Mouse (Mus musculus): ENCODE measurements at regions not wholly inside any gene's neighbourhood (a gene's known extent, or its start where the extent isn't known, plus 50 kb on each side); places are given as distances from the start of the nearest gene placed in this dataset.
A peak's percentile ranks its signal among the peaks of the same experiment; 100 is the strongest.
"Not testable (repeated sequence)": the region's sequence is repeated elsewhere in the genome, so short reads cannot be mapped to it uniquely, and the experiment has no call there.

DNA sequence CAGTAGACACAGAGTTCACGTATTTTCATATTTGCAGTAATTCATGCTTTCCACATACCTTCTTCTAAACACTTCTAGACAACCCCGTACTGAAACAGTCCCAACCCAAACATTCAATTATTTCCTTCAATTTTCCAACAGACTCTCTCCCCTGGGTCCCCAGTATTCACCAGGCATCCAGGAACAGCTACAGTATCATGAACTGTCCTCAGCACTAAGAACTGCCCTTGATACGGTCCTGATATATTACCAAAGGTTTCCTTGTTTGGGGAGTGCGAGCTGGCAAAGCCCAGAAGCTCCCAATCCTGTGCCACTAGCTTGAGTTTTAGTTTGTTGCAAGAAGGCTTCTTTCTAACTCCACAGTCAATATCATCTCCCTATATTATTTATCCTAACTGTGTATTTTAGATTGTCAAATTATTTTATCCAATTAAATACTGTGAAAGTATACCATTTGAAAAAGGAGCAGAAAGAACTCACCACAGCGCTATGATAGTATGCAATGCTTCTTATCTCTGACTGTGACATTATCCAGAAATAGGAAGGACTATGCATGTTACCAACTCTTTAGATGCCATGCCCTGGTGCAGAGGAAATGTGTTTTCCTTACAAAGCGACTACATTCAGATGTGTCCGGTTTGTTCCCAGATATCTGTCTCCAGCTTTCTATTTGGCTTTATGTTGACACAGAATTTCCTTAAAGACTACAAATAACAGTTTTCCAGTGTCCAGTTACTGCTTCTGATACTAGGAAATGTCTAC, 754.6 kb upstream of the Intu start:
- no peak for DNase-seq (ENCODE audit: low read depth, low spot score)

DNA sequence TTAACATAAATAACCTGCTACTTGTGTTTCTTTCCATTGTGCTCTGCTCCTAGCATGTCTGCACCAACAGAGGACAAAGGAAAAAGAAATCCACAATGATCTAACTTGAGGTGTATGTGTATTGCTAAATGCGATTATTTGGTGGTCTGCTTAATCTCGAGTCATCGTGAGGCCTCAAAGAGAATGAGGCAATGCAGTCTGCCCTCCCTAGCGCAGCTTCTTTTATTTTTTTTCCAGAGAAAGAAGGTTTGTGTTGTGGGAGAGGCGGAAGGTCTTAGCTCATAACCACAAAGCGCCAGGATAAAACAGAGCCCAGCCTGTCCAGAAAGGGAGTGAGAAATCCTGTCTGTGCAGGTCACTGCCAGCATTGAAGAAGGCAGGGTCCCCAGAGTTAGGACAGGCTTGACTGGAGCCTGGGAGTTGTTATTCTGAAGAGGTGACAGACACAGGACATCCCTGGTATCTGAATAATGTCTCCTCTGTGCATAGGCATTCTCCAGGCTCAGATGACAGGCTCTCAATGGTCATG, 751.3 kb upstream of the Intu start:
- no peak for DNase-seq (ENCODE audit: low read depth, low spot score)

DNA sequence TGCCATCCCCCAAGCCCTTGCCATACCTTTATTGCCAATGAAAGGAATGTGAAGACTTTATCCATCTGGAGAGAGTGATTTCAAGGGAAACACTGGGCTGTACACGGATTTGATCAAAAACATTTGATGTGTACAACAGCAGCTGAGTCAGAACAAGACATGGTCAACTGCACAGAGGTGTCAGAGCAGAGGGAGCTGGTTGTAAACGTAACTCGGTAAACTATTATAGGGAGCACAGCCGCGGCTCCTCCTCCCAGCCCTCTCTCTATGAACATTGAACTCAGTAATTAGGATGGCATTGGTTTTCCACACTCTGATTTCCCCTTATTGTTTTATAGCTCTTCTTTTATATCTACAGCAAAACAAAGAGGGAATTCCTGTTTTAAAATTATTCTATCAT, 750.8 kb upstream of the Intu start:
- DNase-seq (ENCODE audit: low read depth, low spot score): no peak

DNA sequence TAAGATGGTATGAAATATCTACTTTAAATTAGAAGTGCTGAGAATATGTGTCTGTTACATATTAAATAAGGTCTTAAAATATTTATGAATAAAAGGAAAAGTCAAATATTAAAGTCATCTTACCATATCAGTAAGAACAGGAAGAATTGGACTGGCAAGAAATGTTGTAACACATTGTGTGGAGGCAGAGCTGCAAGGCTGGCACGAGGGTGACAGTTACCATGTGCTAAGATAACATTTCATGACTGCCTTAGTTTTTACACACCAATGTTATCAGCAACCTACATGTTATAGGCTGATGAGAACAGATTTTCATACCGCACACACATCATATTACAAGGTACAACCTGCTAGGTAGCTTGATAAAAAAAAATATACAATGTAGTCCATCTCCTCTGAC, 746.2 kb upstream of the Intu start:
- no peak for DNase-seq (ENCODE audit: low read depth, low spot score)

DNA sequence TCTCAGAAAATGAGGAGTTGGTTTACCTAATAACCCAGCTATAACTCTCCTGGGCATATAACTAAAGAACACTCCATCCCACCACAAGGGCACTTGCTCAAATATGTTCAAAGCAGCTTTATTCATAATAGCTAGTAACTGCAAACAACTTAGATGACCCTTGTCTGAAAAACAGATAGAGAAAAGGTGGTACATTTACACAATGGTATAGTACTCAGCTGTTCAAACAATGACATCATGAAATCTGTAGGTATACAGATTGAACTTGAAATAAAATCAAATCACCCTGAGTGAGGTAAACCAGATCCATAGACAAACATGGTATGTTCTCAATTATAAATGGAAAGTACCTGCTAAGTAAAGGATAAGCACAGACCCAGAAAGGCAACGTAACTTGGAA, 721.5 kb upstream of the Intu start:
- no peak for DNase-seq (ENCODE audit: low read depth, low spot score)

DNA sequence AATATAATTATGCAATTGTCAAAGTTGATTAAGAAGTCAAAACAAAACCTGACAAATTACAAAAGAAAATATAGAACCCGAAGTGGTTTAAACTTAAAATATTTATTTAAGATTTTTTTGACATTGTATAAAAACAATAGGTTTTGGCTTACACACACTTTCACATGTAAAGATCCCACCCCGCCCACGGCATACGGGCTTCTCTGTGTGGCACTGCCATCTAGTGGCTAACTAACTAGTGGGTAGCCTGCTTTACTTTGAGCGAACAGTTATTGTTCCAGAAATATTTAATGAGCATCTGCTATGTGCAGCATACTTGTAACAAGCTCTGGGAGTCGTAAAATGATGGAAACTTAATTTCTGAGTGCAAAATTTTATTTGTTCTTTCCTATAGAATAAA, 716.3 kb upstream of the Intu start:
- peak; percentile 12 for DNase-seq (ENCODE audit: low read depth, low spot score)

DNA sequence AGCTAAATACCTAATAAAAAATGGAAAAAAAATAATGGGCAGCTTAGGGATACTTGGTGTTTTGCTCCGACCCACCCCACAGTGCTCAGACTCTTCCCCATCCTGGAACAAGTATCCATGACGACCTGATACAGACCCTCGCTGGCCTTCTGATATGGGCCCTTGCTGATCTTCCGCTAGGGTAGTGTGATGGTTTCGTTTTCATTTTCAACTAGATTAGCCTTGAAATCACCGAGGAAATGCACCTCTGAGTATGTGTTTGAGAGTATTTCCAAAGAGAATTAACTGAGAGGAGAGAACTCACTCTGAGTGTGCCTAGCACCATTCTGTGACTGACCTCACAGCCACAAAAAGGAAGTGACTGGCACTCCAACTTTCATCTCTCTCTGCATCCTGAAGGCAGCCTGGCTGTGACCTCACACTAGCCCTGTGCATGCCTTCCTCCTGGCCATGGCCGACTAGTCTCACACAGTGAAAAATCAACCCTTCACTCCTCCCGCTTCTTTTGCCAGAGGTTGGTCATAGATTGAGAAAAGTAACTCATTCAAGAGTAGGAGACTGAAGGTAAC, 700.5 kb upstream of the Intu start:
- DNase-seq (ENCODE audit: low read depth, low spot score): no peak

DNA sequence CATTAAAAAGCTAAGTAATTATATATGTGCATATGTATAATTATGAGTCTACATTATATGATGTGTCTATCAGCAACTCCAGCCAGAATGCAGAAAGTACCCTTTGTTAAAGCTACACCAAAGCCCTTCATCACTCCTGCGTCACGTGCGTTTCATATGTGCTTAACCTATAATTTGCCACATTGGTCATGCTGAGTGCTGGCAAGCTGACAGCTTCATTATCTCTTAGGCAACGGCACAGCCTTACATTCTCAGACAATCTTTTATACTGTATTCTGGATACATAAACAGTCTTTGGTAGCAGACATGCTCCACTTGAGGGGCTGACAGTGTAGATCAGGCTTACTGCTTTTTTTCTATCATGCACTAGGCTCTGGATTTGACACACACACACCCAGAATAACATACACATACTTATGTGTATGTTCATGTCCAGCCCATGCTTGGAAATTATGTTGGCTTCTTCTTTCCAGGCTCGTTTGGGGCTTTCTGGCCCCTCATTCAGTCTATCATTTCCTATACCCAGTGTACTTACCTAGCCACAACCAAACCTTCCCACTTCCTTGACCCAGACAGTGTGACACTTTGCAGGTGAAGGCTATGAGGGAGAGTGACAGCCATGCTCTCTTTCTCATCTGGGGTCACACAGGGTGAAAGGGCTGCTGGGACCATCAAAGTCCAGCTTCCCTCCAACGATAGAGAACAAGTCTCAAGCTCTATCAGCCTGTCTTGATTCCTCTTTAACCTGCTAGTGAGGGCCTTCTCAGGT, 692.5 kb upstream of the Intu start:
- no peak for DNase-seq (ENCODE audit: low read depth, low spot score)

DNA sequence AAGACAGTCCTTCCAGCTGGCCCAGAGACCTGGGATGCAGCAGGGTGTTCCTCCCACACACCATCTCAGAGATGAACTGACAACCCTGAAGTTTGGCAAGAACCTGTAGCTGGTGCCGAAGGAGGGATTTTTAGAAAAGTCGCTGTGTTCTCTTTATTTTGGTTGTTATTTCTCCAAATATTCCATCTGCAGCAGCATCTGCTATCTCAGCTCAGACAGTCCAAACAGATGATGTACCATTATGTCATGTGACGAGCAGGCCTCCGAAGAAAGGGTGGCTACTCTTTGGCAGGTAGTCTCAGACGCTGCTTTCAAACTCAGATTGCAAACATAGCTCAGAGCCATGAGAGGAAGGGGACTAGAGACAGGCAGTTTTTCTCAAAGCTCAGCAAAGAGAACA, 690.1 kb upstream of the Intu start:
- peak; percentile 18 for DNase-seq (ENCODE audit: low read depth, low spot score)

DNA sequence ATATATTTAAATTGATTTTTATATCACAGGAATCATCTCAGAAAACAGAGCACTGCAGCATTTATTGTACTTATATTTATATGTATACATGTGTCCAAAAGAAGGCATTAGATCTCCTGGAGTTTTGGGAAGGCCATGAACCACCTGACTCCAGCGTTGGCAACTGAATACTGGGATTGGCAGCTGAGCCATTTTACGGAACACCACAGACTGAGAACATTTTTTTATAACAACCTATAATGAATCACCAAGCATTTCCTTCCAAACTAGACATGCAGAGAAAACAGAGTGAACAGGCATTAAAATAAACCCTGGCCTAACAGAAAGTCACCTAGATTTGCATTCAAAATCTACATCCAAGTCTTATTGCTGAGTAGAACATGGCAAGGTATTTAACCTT, 686.0 kb upstream of the Intu start:
- DNase-seq (ENCODE audit: low read depth, low spot score): no peak

DNA sequence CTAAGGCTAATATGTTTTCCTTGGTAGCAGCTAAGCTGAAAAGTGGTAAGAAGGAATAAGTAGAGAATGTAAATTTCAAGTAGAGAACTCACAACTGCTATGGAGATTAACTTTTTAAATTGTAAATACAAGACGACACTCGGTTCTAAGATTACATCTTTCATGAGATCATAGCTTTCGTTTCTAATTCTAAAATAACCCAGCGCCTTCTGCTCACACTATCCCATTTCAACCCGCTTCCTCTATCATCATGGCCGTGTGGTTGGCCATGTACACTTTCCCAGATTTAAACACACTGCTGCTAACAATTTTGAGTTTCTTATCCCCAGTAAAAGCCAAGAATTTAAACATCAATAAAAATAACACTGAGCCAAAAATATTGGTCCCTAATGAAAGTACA, 682.3 kb upstream of the Intu start:
- DNase-seq (ENCODE audit: low read depth, low spot score): no peak

DNA sequence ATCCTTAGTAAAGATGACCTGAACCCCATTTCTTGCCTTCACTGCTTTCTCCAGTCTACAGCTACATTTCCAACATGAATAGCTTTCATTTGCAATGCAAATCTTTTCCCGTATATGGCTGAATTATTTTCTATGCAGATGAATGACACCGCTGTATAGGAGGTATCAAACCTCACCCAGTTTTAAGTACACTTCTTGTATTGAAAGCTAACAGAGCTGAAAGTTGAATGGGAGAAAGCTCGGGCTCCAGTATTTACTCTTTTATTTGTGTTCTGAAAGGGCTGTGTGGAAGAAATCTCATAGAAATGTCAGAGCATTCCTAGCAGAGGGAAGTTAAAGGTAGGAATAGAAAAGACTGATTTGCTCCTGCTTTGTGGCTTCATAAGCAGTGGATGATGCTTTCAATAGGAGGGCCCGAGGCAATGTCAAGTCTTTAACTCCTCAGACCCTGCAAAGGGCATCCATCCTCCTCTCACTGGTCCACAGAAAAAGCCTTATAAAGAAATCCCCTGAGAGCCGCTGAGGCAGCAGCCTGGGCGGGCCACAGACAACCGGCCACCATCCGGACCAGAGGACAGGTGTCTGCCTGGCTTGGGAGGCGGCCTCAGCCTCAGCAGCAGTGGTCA, 673.8 kb upstream of the Intu start:
- no peak for DNase-seq (ENCODE audit: low read depth, low spot score)

DNA sequence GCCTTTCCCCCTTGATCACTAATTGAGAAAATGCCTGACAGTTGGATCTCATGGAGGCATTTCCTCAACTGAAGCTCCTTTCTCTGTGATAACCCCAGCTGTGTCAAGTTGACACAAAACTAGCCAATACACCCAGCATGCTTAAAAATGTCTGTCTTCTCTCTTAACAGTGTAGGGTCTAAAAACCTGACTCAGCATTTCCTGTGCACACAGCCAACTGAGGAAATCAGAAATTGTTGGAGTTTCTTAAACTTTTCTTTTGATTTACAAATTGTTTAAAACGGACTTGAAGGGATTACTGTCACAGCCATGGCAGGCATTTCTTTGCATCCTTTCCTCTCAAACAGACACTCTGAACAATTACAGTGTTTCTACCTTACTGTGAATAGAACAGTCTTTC, 655.0 kb upstream of the Intu start:
- not testable (repeated sequence) for DNase-seq (ENCODE audit: low read depth, low spot score)

DNA sequence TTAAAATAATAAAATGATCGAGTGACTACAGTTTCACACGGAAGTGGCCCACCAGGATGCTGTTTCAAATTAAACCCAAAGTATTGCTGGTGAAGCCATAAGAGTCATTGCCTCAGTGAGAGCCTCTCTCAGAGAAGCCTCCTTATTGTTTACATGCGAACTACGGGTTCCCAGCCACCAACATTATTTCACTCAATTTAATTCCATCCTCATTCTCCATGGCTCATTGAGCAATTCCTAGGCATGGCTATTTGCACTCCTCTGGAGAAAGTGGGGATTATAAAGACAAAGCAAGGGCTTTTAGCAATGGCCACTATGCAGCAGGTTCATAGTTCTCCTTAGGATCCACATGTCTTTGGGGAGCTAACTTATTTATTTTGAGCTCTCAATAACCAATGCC, 646.7 kb upstream of the Intu start:
- no peak for DNase-seq (ENCODE audit: low read depth, low spot score)

DNA sequence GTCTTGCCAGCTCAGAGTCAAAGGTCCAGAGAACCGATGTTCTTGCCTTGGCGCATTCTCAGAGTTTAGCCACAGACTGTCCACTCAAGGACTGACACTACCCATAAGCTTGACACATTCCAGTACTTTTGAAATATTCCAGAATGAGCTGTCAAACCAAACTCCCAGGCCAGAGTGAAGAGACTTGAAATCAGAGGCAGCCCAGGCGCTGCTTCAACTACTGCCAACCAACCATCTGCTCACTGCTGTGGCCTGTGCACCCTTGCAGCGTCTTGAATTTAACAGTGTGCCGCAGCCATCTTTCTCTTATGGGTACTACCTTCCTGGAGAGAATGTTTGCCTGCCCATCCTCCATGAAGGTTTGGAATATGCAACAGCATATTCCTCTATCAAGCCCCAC, 642.7 kb upstream of the Intu start:
- no peak for DNase-seq (ENCODE audit: low read depth, low spot score)

DNA sequence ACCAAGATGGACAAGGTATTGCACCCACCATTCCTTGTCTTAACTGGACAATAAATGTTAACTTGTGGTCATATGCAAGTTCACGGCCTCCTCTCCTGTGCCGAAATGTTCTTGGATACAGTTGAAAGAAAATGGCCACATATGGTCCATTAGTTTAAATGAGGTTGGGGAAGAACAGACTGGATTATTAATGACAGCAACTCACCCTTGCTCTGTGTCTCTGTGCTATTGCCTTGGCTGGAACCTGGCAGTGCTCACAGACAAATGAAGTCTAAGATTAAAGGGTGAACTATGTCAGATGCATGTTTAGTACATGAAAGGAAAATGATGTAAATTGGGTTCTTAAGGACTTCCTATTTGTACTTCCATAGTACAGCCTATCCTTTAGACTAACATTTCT, 641.9 kb upstream of the Intu start:
- no peak for DNase-seq (ENCODE audit: low read depth, low spot score)

DNA sequence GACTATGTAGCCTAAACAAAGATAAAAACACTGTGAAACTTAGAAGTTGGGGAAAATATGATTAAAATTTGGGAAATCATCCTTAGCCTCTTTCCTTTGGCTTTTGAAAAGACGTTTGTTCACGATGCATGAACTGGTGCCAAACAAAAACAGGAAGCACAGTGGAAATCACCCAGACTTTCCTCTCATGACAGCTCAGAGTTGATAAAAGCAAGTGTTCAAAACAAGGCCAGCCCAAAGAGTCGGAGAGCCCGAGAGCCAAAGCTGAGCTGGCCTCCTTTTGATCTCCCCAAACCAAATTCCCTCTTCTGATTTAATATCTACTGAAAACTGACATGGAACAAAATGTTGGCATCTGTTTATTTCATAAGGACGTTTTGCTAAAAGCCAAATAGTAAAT, 632.1 kb upstream of the Intu start:
- DNase-seq (ENCODE audit: low read depth, low spot score): peak; percentile 23

DNA sequence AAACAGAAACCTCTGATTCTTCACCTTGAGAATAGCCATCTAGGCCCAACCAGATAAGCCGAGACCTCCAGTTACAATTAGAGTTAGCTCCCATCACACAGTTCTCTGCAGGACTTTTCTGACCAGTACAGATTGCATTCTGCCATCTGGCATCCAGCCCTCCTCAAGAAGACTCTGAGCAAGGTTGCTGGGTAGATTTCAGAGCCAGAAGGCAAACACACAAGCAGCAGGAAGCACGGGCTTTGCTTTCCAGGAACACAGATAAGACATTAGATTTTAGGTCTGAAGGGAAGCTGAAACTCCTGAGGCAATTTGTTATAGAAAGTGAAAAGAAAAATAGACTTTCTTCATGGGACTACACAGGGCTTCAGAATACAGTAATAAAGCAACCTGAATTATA, 630.9 kb upstream of the Intu start:
- peak; percentile 1 for DNase-seq (ENCODE audit: low read depth, low spot score)

DNA sequence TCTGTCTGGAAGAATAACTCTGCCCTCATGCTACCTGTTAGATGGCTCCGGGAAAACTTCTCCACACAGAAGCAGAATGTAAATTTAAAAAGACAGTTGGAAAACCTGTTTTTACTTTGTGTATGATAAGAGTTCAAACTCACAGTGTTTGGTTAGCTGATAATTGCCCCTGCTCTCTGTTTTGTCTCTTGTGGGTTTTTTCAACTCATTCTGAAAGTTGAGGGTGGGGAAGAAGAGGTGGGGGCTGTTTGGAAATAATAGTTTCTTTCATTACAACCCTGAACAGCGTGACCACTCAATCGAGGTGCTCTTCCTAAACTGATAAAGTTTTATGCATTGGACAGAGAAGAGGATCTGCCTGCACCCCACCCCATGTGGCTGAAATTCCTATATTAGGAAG, 626.7 kb upstream of the Intu start:
- no peak for DNase-seq (ENCODE audit: low read depth, low spot score)

DNA sequence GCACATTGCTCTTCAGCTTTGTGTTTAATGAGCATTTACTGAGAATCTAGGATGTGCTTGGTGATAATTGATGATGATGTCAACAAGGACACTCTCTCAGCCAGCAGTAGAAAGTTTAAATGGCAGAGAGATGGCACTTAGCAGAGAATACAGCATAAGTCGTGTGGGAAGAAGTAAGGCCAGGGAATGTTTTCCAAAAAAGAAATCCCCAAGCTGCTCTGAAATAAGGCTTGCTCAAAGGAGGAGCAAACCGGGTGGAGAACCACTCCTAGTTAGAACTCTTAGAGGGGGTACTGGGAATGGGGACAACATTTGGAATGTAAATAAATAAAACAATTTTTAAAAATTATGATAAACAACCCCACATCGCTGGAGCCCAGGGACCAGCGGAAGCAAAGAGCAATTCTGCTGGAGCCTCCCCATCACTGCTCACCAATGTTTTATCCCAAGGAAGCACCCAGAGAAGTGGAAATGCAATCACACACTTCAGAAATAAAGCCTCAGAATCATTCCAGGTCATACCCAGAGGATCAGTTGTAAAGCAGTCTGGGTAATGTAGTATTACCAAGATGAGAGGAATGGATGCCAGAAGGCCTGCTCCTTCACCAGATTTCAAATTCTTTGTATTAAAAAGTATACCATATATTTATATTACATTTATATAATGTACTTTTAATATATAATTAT, 622.3 kb upstream of the Intu start:
- no peak for DNase-seq (ENCODE audit: low read depth, low spot score)

DNA sequence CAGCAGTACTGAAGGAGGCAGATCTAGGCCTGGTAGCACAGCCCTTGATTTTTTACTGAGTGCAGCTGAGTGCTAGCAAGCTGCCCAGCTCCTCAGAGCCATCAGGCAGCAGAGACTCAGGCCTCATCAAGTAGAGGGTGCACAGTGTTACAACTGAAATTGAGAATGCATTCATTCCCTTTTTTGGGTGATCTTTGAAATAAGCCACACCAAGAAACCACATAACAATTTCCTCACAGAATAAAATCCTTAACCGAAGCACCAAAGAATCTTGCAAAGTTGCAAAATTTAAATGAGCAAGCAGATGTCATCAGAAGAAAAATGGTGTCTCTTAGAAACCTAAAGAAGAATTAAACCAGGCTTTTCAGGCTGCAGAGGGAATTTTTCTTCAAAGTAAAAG, 621.4 kb upstream of the Intu start:
- no peak for DNase-seq (ENCODE audit: low read depth, low spot score)

DNA sequence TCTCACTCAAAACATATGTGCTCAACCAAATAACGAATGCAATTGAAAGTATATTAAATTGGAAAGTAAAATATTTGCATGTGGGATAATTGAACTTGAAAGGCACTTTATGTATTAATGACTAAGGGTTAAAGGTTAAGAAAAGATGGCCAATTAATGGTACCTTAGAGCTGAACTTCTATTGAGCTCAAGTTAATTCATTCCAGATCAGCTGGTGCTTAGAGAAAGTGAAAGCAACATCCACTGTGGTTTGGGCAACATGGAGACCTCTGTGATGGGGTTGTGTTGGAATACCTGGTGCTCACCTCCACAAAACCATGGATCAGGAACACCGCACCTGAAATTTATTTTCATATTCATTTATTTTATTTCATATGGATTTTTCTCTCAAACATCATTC, 612.5 kb upstream of the Intu start:
- no peak for DNase-seq (ENCODE audit: low read depth, low spot score)
